In genomic region chr5:39639438-39640177, GRCm38 (mm10) we compare ENCODE assay signal across 8 mouse cellular contexts.
DNase-seq lines count a peak whose midpoint lies in the region; ATAC-seq and TF ChIP-seq lines count a peak whose summit lies in the region.

No protein-coding gene starts in this region.

- no peak for TF ChIP-seq POLR2A in cortical plate, adult 2 months (IDR thresholded peaks at IDR 0.05; ENCODE audit: extremely low read depth, insufficient read depth, low read length)

- no peak overlapping the region for H3K4me2 ChIP-seq in hindbrain, embryonic 12.5 days (replicated peaks)

- H3K9me3 ChIP-seq in hindbrain, embryonic 10.5 days = no peaks in the 10 kb centered on the region
- H3K9me3 ChIP-seq in hindbrain, embryonic 12.5 days (replicated peaks) = no peaks in the 10 kb centered on the region

- ATAC-seq in hindbrain, embryonic 12.5 days (ENCODE audit: low FRiP score) = no peak

- no peak overlapping the region for H3K9ac ChIP-seq in hindbrain, embryonic 12.5 days

- DNase-seq in hindbrain, embryonic 10.5 days (ENCODE audit: low spot score) = peak; percentile 62
- DNase-seq in NIH3T3 (ENCODE audit: low read depth) = peak; percentile 62
- peak; percentile 82 for DNase-seq in heart, postnatal 4 days
- DNase-seq in left cerebral cortex, postnatal 10 days (ENCODE audit: extremely low spot score in 1 of 2, low spot score in 2 of 2) = peak; percentile 75
- peak; percentile 55 for DNase-seq in neural tube, embryonic 10.5 days (ENCODE audit: extremely low spot score, low spot score)
- DNase-seq in testis, postnatal 14 days (ENCODE audit: low spot score) = peak; percentile 30

- 52% methylated on average over 10 of the region's 10 CpGs for WGBS in hindbrain, embryonic 10.5 days
- 45% methylated on average over 10 of the region's 10 CpGs for WGBS in hindbrain, embryonic 12.5 days

- intact Hi-C loops in left cerebral cortex, postnatal 10 days (cut with DNase I) = loop anchor here (5.0 to 10.0 kb wide), 4 partner anchors 323 to 1315 kb away; no protein-coding TSS in a partner anchor

- H3K27ac ChIP-seq in hindbrain, embryonic 10.5 days = no peak overlapping the region
- H3K27ac ChIP-seq in hindbrain, embryonic 12.5 days = no peak overlapping the region
- H3K27ac ChIP-seq in cortical plate, adult 2 months (ENCODE audit: insufficient read depth, low read length) = 0 out of 2 replicates have a peak overlapping the region, but pooled peaks have one; percentile 37

- TF ChIP-seq CTCF in cortical plate, adult 2 months (IDR thresholded peaks at IDR 0.05; ENCODE audit: extremely low read depth, insufficient read depth, low read length) = peak; percentile 69

- H3K27me3 ChIP-seq in hindbrain, embryonic 10.5 days (ENCODE audit: insufficient read depth, poor library complexity, severe bottlenecking) = peaks cover 29% of the 10 kb centered on the region
- H3K27me3 ChIP-seq in hindbrain, embryonic 12.5 days = peaks cover 21% of the 10 kb centered on the region

- no peak overlapping the region for H3K4me3 ChIP-seq in hindbrain, embryonic 10.5 days
- no peak overlapping the region for H3K4me3 ChIP-seq in hindbrain, embryonic 12.5 days
- H3K4me3 ChIP-seq in cortical plate, adult 2 months (ENCODE audit: insufficient read depth, low read length) = no peak overlapping the region

- H3K36me3 ChIP-seq in hindbrain, embryonic 10.5 days = no peaks in the 10 kb centered on the region
- H3K36me3 ChIP-seq in hindbrain, embryonic 12.5 days = no peaks in the 10 kb centered on the region

- peaks cover 15% of the 10 kb centered on the region for H3K4me1 ChIP-seq in hindbrain, embryonic 10.5 days (replicated peaks)
- peaks cover 11% of the 10 kb centered on the region for H3K4me1 ChIP-seq in hindbrain, embryonic 12.5 days
- H3K4me1 ChIP-seq in cortical plate, adult 2 months (ENCODE audit: control insufficient read depth, insufficient read depth, low read length) = peaks cover 9% of the 10 kb centered on the region

Comparison
In these comparisons a context has a peak if more than half of its experiments do, and no peak if none do; other contexts are left out.
1. DNase-seq: peak in every context shown above with its lines; median percentile 82 in heart, postnatal 4 days; 75 in left cerebral cortex, postnatal 10 days; 62 in hindbrain, embryonic 10.5 days; 62 in NIH3T3; 55 in neural tube, embryonic 10.5 days; 30 in testis, postnatal 14 days.